Comparison of ENCODE assay signal across 22 mouse cellular contexts in genomic region chr14:106412917-106413558, GRCm38 (mm10).
DNase-seq lines count a peak whose midpoint lies in the region; ATAC-seq and TF ChIP-seq lines count a peak whose summit lies in the region.
"Had no signal": no experiment of that assay in that cellular context is flagged by ENCODE, and none has a peak within 500 bp of the region (broad histone marks: within the 10 kb centered on the region; RNA-seq: fewer than 3 reads in every experiment).

No protein-coding gene starts in this region.

- no peaks in the 10 kb centered on the region for H3K9me3 ChIP-seq in limb, embryonic 12.5 days
- H3K9me3 ChIP-seq in limb, embryonic 10.5 days (replicated peaks), result no peaks in the 10 kb centered on the region
- H3K9me3 ChIP-seq in limb, embryonic 14.5 days (ENCODE audit: control insufficient read depth, low read length), result no peaks in the 10 kb centered on the region
- H3K9me3 ChIP-seq: embryonic facial prominence, embryonic 12.5 days; embryonic facial prominence, embryonic 15.5 days; forebrain, embryonic 13.5 days; forebrain, embryonic 15.5 days had no signal

- H3K27ac ChIP-seq in limb, embryonic 12.5 days, result peak overlapping the region; percentile 37; the same call in 1 of the 2 replicates
- H3K27ac ChIP-seq in limb, embryonic 10.5 days, result no peak overlapping the region
- H3K27ac ChIP-seq in embryonic fibroblast, embryonic 13.5 days (ENCODE audit: insufficient read depth, low read length), result peak overlapping the region; percentile 25
- H3K27ac ChIP-seq in limb, embryonic 14.5 days (replicated peaks; ENCODE audit: low read depth, low read length), result 0 out of 2 replicates have a peak overlapping the region, but pooled peaks have one; percentile 59
- H3K27ac ChIP-seq: embryonic facial prominence, embryonic 12.5 days; embryonic facial prominence, embryonic 15.5 days; forebrain, embryonic 13.5 days; forebrain, embryonic 15.5 days had no signal

- 0 out of 2 replicates have a peak, but pooled peaks have one; percentile 47 for ATAC-seq in limb, embryonic 12.5 days (ENCODE audit: insufficient number of reproducible peaks, insufficient read depth, low FRiP score, low TSS enrichment, low read depth)
- peak; percentile 91 for ATAC-seq in limb, embryonic 14.5 days (ENCODE audit: low FRiP score, low read depth)
- ATAC-seq: forebrain, embryonic 13.5 days; forebrain, embryonic 15.5 days; forebrain, postnatal 0 days had no signal

- 65% methylated on average over 2 of the region's 2 CpGs for WGBS in limb, embryonic 12.5 days
- WGBS in limb, embryonic 10.5 days, result 91% methylated on average over 2 of the region's 2 CpGs
- 54% methylated on average over 2 of the region's 2 CpGs for WGBS in limb, embryonic 14.5 days

- H3K9ac ChIP-seq in limb, embryonic 12.5 days (replicated peaks), result no peak overlapping the region
- H3K9ac ChIP-seq in limb, embryonic 14.5 days (ENCODE audit: low read depth, low read length, severe bottlenecking), result no peak overlapping the region
- H3K9ac ChIP-seq: embryonic facial prominence, embryonic 12.5 days; embryonic facial prominence, embryonic 15.5 days; forebrain, embryonic 13.5 days; forebrain, embryonic 15.5 days; forebrain, postnatal 0 days had no signal

- no peak for DNase-seq in limb, embryonic 10.5 days (ENCODE audit: low spot score)
- DNase-seq in brain, adult 2 months (ENCODE audit: low read depth, low spot score), result peak; percentile 6
- peak; percentile 77 for DNase-seq in limb, embryonic 14.5 days (ENCODE audit: low spot score)
- DNase-seq in frontal cortex, adult 2 months (ENCODE audit: extremely low spot score in 1 of 2, low spot score in 1 of 2), result no peak
- no peak for DNase-seq in urinary bladder, postnatal 14 days (ENCODE audit: low spot score)
- no peak for DNase-seq in embryo, embryonic 10.5 days (ENCODE audit: low spot score)
- DNase-seq: adrenal gland, adult 2 months; adrenal gland, postnatal 10 days; adrenal gland, postnatal 25 days; cerebellum, adult 11-12 months; cerebellum, adult 2 months; cerebellum, adult 9-10 months; cerebellum, postnatal 10 days; cerebellum, postnatal 25 days; embryo, embryonic 11 days; forebrain, postnatal 0 days had no signal

- H3K4me1 ChIP-seq in limb, embryonic 12.5 days (replicated peaks), result no peaks in the 10 kb centered on the region
- no peaks in the 10 kb centered on the region for H3K4me1 ChIP-seq in limb, embryonic 10.5 days
- H3K4me1 ChIP-seq in embryonic fibroblast, embryonic 13.5 days (ENCODE audit: control insufficient read depth, insufficient read depth, low read length), result no peaks in the 10 kb centered on the region
- peaks cover 2% of the 10 kb centered on the region; the same call in 1 of the 2 replicates for H3K4me1 ChIP-seq in limb, embryonic 14.5 days (ENCODE audit: control insufficient read depth, insufficient read depth, low read length)
- H3K4me1 ChIP-seq: embryonic facial prominence, embryonic 12.5 days; embryonic facial prominence, embryonic 15.5 days; forebrain, embryonic 13.5 days; forebrain, embryonic 15.5 days had no signal

- no peak for TF ChIP-seq POLR2A in embryonic fibroblast, embryonic 13.5 days (IDR thresholded peaks at IDR 0.05; ENCODE audit: low read depth, low read length)
- no peak for TF ChIP-seq POLR2A in limb, embryonic 14.5 days (IDR thresholded peaks at IDR 0.05; ENCODE audit: borderline replicate concordance, extremely low read depth, insufficient read depth, insufficient read length)

- H3K4me2 ChIP-seq in limb, embryonic 12.5 days, result no peak overlapping the region
- no peak overlapping the region for H3K4me2 ChIP-seq in limb, embryonic 14.5 days (replicated peaks; ENCODE audit: low read depth, low read length, severe bottlenecking)
- H3K4me2 ChIP-seq: embryonic facial prominence, embryonic 12.5 days; embryonic facial prominence, embryonic 15.5 days; forebrain, embryonic 13.5 days; forebrain, embryonic 15.5 days had no signal

- H3K4me3 ChIP-seq in limb, embryonic 12.5 days (replicated peaks), result no peak overlapping the region
- no peak overlapping the region for H3K4me3 ChIP-seq in limb, embryonic 10.5 days
- H3K4me3 ChIP-seq in embryonic fibroblast, embryonic 13.5 days (ENCODE audit: insufficient read depth, low read length), result no peak overlapping the region
- no peak overlapping the region for H3K4me3 ChIP-seq in limb, embryonic 14.5 days (replicated peaks; ENCODE audit: low read length)
- H3K4me3 ChIP-seq: embryonic facial prominence, embryonic 12.5 days; embryonic facial prominence, embryonic 15.5 days; forebrain, embryonic 13.5 days; forebrain, embryonic 15.5 days had no signal

- TF ChIP-seq CTCF in embryonic fibroblast, embryonic 13.5 days (IDR thresholded peaks at IDR 0.05; ENCODE audit: borderline replicate concordance, insufficient read depth, low read length), result no peak

- no peaks in the 10 kb centered on the region for H3K36me3 ChIP-seq in limb, embryonic 12.5 days
- H3K36me3 ChIP-seq in limb, embryonic 10.5 days, result no peaks in the 10 kb centered on the region
- no peaks in the 10 kb centered on the region for H3K36me3 ChIP-seq in limb, embryonic 14.5 days (ENCODE audit: control insufficient read depth, insufficient read depth, low read length)
- H3K36me3 ChIP-seq: embryonic facial prominence, embryonic 12.5 days; embryonic facial prominence, embryonic 15.5 days; forebrain, embryonic 15.5 days had no signal

- H3K27me3 ChIP-seq in limb, embryonic 12.5 days, result no peaks in the 10 kb centered on the region
- no peaks in the 10 kb centered on the region for H3K27me3 ChIP-seq in limb, embryonic 10.5 days (ENCODE audit: low read depth, poor library complexity, severe bottlenecking)
- H3K27me3 ChIP-seq in limb, embryonic 14.5 days (ENCODE audit: control insufficient read depth, insufficient read depth, low read length), result no peaks in the 10 kb centered on the region
- H3K27me3 ChIP-seq: embryonic facial prominence, embryonic 12.5 days; embryonic facial prominence, embryonic 15.5 days; forebrain, embryonic 13.5 days; forebrain, embryonic 15.5 days had no signal

Comparison
In these comparisons a context has a peak if more than half of its experiments do, and no peak if none do; other contexts are left out.
1. DNase-seq: peak in brain, adult 2 months (single experiment) and limb, embryonic 14.5 days (single experiment); none in limb, embryonic 10.5 days (single experiment), frontal cortex, adult 2 months (0 of 2), urinary bladder, postnatal 14 days (single experiment) and embryo, embryonic 10.5 days (single experiment).